Mouse (Mus musculus) ovary, adult 10 weeks (tissue): Measurements from ENCODE around the gene Xkrx. TPM values are rescaled to one million over a fixed set of nuclear protein-coding genes. Genes with fewer than 3 reads are reported as not detected.

Experiments used
- polyA plus RNA-seq: library from polyadenylated mRNA; stranded (reverse); fragments of 350-450 nt; fragmentation: Illumina TruSeq; extraction: RNeasy Lipid Tissue Mini Kit (QIAGEN cat#74804); gene quantifications from one replicate; pipeline ENCODE4 v1.2.3, GENCODE M21; 2014

Xkrx gene
- polyA plus RNA-seq, result 0.46 TPM

GRCm38 (mm10) chrX:134162043-134162720, at the start of gene Xkrx:
Gene Xkrx (minus strand): TSS chrX:134162076.

GRCm38 (mm10) chrX:134187201-134187600, 25.3 kb upstream of the Xkrx start, which contains the start of gene Arl13a:
Gene Arl13a (plus strand): TSS chrX:134187501.

Other genes starting within 250 kb of the Xkrx start
- gene Sytl4, start 180.3 kb downstream of the Xkrx start, polyA plus RNA-seq, result 121 TPM
- 104 TPM for gene Cstf2, start 102.9 kb downstream of the Xkrx start, polyA plus RNA-seq
- not detected for gene Arl13a, start 25.4 kb upstream of the Xkrx start, polyA plus RNA-seq
- 0.17 TPM for gene Nox1, start 59.9 kb upstream of the Xkrx start, polyA plus RNA-seq
- 54.2 TPM for gene Trmt2b, start 114.9 kb upstream of the Xkrx start, polyA plus RNA-seq
- gene Tmem35a, start 133.1 kb upstream of the Xkrx start, polyA plus RNA-seq, result 146 TPM
- 18.1 TPM for gene Cenpi, start 146.0 kb upstream of the Xkrx start, polyA plus RNA-seq
- 2.1 TPM for gene Drp2, start 242.5 kb upstream of the Xkrx start, polyA plus RNA-seq